Mouse (Mus musculus): ENCODE measurements at regions not wholly inside any gene's neighbourhood (a gene's known extent, or its start where the extent isn't known, plus 50 kb on each side); places are given as distances from the start of the nearest gene placed in this dataset.

- in situ Hi-C loops (cut with MboI; ENCODE audit: low pct_unique_long_range_greater_than_20kb in 1 of 2, low sequenced_read_pairs in 2 of 2, unreplicated experiment in 1 of 2), result no loop called here
Measured at GRCm38 (mm10) chr10:17103416-17103815, 619.6 kb upstream of the Cited2 start.

DNA sequence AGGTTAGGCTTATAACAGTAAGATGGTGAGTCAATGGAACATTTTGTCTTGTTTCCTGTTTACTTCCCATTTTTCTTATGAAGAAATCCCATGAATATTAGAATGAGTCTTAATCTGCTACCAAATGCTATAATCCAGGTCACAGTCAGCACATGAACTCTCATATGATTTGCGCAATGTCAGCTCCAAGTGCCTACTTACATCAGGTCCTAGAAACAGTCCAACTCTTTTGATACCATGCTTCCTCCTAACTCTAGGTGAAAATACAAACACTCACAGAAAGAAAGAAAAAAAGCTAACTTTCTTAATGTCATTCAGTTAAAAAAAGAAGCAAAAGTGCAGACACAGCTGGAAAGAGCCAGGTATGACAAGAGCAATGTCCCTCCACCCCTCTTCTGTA is 616.2 kb upstream of the Cited2 start:
- in situ Hi-C loops (cut with MboI; ENCODE audit: low pct_unique_long_range_greater_than_20kb in 1 of 2, low sequenced_read_pairs in 2 of 2, unreplicated experiment in 1 of 2), result no loop called here

- in situ Hi-C loops (cut with MboI; ENCODE audit: low pct_unique_long_range_greater_than_20kb in 1 of 2, low sequenced_read_pairs in 2 of 2, unreplicated experiment in 1 of 2), result no loop called here
Measured at GRCm38 (mm10) chr10:17111071-17111470, 611.9 kb upstream of the Cited2 start.

DNA sequence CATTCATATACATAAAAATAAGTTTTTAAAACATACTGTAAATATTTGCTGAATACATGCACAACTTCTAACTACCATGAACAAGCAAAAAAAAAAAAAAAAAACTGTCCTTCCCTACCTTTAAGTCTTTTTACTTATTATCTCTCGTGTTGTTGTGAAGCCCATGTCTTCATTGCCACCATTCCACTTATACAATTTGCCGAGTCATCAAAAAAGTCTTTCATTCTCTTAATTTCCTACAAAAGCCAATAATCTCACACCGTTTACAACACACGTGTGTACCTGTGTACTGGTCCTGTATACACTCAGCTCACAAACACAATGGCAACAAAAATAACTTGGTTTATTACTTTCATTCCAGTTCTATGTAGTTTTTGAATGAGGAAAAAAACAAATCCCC is 608.2 kb upstream of the Cited2 start:
- in situ Hi-C loops (cut with MboI; ENCODE audit: low pct_unique_long_range_greater_than_20kb in 1 of 2, low sequenced_read_pairs in 2 of 2, unreplicated experiment in 1 of 2), result no loop called here

DNA sequence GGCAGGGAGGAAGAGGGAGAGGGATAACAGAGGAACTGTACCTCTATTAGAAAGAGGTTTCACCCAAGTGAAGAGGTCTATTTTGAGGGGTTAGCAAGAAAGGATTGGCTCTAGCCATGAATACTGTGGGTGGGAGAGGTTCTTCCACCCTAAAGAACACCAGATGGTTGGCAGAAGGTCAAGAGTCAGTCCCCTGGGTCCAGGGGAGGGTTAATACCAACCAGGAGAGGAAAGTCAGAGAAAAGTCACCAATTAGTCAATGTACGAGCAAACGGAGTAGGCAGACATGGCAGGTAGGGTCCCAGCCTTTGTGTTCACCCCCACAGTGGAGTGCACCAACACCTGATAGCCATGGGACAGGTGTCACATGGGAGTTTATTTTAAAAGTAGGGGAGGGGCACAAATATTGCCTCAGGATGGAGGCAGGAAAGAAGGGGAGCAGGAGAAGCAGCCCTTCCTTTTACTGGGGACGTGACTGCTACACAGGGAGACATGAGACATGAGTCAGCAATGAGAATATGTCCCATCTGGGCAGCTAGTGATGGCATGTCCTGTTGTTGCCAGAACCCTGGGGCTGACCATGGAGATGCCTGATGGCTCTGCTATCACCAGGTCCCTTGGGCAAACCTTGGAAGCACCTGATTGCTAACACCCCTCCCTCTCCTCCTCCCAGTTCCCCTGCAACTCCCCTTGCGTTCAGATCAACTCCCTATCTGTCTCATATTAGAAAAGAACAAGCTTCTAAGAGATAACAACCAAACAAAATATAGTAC is 593.4 kb upstream of the Cited2 start:
- in situ Hi-C loops (cut with MboI; ENCODE audit: low pct_unique_long_range_greater_than_20kb in 1 of 2, low sequenced_read_pairs in 2 of 2, unreplicated experiment in 1 of 2), result no loop called here

DNA sequence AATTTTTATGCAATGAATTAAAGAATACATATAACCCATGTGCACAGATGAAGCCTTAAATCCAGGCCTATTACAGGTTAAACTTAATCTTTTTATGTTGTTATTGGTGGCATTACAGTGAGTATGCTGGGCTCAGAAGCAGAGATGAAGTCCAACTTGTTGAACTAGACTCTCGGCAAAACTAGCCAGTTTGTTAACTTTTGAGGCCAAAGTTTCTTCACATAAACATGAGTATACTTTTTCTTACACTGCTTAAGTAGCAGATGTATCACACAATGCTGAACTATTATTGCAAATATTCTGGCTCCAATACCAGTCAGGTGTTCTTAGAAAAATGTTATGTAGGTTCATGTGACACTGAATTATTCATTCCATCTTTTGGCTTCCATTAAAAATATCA is 592.4 kb upstream of the Cited2 start:
- in situ Hi-C loops (cut with MboI; ENCODE audit: low pct_unique_long_range_greater_than_20kb in 1 of 2, low sequenced_read_pairs in 2 of 2, unreplicated experiment in 1 of 2), result no loop called here

- in situ Hi-C loops (cut with MboI; ENCODE audit: low pct_unique_long_range_greater_than_20kb in 1 of 2, low sequenced_read_pairs in 2 of 2, unreplicated experiment in 1 of 2), result no loop called here
Measured at GRCm38 (mm10) chr10:17131763-17132162, 591.3 kb upstream of the Cited2 start.

GRCm38 (mm10) chr10:17175385-17175784 is 547.6 kb upstream of the Cited2 start:
- in situ Hi-C loops (cut with MboI; ENCODE audit: low pct_unique_long_range_greater_than_20kb in 1 of 2, low sequenced_read_pairs in 2 of 2, unreplicated experiment in 1 of 2), result no loop called here

- in situ Hi-C loops (cut with MboI; ENCODE audit: low pct_unique_long_range_greater_than_20kb in 1 of 2, low sequenced_read_pairs in 2 of 2, unreplicated experiment in 1 of 2), result no loop called here
Measured at GRCm38 (mm10) chr10:17177054-17177453, 546.0 kb upstream of the Cited2 start.

GRCm38 (mm10) chr10:17177503-17178278 is 545.3 kb upstream of the Cited2 start:
- in situ Hi-C loops (cut with MboI; ENCODE audit: low pct_unique_long_range_greater_than_20kb in 1 of 2, low sequenced_read_pairs in 2 of 2, unreplicated experiment in 1 of 2), result no loop called here

DNA sequence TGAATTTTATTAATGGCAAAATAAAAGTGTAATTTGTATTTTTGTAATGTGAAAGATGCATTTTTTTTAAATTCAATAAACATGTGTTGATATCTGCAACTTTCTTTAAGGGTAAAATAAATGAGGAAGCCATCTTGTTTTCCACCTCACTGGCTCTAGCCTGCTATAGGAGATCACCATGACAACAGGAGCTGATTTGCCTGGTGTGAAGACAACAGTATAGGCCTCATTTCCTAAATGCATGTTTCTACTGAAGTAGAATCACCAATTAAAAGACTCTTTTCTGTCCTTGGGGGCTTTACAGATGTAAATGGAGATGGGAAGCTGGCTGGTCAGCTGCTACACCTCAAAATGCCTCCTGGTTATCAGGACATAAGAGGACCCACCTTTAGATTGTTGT is 544.4 kb upstream of the Cited2 start:
- in situ Hi-C loops (cut with MboI; ENCODE audit: low pct_unique_long_range_greater_than_20kb in 1 of 2, low sequenced_read_pairs in 2 of 2, unreplicated experiment in 1 of 2), result no loop called here

DNA sequence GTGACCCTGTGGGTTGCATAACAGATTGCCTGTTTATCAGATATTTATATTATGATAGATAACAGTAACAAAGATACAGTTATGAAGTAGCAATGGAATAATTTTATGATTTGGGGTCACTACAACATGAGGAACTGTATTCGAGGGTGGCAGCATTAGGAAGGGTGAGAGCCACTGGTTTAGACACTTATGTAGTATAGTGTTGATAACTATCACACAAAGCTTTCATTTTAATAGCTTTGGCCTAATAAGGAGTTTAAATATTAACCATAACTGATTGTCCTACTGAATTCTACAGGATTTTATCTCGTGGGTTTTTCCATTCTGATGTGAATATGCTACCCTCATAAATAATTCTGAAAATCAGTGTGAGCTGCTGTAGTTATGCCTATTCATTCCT is 538.6 kb upstream of the Cited2 start:
- in situ Hi-C loops (cut with MboI; ENCODE audit: low pct_unique_long_range_greater_than_20kb in 1 of 2, low sequenced_read_pairs in 2 of 2, unreplicated experiment in 1 of 2), result no loop called here

GRCm38 (mm10) chr10:17196205-17196604 is 526.8 kb upstream of the Cited2 start:
- in situ Hi-C loops (cut with MboI; ENCODE audit: low pct_unique_long_range_greater_than_20kb in 1 of 2, low sequenced_read_pairs in 2 of 2, unreplicated experiment in 1 of 2), result no loop called here

- in situ Hi-C loops (cut with MboI; ENCODE audit: low pct_unique_long_range_greater_than_20kb in 1 of 2, low sequenced_read_pairs in 2 of 2, unreplicated experiment in 1 of 2), result no loop called here
Measured at GRCm38 (mm10) chr10:17196636-17197035, 526.4 kb upstream of the Cited2 start.

GRCm38 (mm10) chr10:17200524-17201426 is 522.2 kb upstream of the Cited2 start:
- in situ Hi-C loops (cut with MboI; ENCODE audit: low pct_unique_long_range_greater_than_20kb in 1 of 2, low sequenced_read_pairs in 2 of 2, unreplicated experiment in 1 of 2), result no loop called here

- in situ Hi-C loops (cut with MboI; ENCODE audit: low pct_unique_long_range_greater_than_20kb in 1 of 2, low sequenced_read_pairs in 2 of 2, unreplicated experiment in 1 of 2), result no loop called here
Measured at GRCm38 (mm10) chr10:17201427-17201745, 521.6 kb upstream of the Cited2 start.

GRCm38 (mm10) chr10:17202556-17203415 is 520.2 kb upstream of the Cited2 start:
- in situ Hi-C loops (cut with MboI; ENCODE audit: low pct_unique_long_range_greater_than_20kb in 1 of 2, low sequenced_read_pairs in 2 of 2, unreplicated experiment in 1 of 2), result no loop called here

DNA sequence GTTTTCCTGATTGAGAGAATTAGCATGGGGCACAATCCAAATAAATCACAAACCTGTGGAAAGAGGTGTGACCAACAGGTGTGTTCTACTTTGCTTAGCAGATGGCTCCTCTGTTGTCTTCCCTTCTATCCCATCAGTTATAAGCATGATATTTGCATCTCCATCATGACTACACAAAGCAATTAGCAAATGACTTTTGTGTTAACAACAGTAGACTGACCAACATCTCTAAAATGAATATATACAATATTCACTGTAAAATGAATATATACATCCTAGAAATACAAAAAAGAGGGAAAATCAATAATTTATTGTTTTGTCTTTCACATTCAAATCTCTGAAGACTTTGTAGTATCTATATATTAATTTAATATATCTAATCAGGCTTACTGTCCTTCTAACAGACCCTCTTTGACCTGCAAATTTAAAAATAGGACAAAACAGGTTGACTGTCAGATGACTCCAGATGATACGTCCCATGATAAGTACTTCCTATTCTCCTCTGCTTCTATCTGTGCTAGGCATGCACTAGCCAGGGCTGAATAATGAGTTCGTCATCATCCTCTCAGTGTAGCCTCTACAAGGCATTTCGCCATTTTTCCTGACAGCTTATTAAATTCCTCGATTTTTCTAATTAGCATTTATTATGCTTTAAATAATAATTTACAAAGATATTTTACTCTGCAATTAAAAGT is 519.5 kb upstream of the Cited2 start:
- in situ Hi-C loops (cut with MboI; ENCODE audit: low pct_unique_long_range_greater_than_20kb in 1 of 2, low sequenced_read_pairs in 2 of 2, unreplicated experiment in 1 of 2), result no loop called here

All from mouse embryonic stem cell (cell line).